Mouse (Mus musculus) adrenal gland (tissue): Measurements from ENCODE around the gene Hmgn1.
"Not testable (repeated sequence)": the region's sequence is repeated elsewhere in the genome, so short reads cannot be mapped to it uniquely, and the experiment has no call there.

Source experiments
- intact Hi-C: fragments of 180-260 bp; cut with DNase I; formaldehyde crosslinking; loops from one replicate; pipeline ENCODE4 v1.15.1; 2025

The Hmgn1 gene

GRCm38 (mm10) chr16:96128466-96128865 is 937 bp upstream of the Hmgn1 start:
- intact Hi-C loops = no loop called here

GRCm38 (mm10) chr16:96127288-96127656 is 257 bp downstream of the Hmgn1 start:
- intact Hi-C loops = no loop called here

DNA sequence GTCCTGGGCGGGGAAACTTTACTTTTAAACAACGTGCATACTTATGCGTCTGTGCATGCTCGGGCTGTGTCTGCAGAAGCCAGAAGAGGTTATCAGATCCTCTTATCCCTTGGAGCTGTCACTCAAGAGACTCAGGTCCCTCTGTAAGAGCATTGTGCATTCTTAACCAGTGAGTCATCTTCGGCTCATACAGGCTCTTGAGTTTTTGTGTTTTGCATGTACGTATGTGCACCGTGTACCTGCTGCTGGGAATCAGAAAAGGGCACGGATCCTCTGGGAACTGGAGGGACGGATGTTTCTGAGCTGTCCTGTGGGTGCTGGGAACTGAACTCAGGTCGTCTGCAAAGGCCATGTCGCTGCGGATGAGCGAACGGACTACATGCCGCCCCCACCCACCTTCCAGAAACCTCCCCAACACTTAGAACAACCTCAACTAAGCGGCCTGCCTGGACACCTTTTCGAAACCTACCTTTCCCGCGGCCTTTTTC is 801 bp downstream of the Hmgn1 start:
- intact Hi-C loops = no loop called here

DNA sequence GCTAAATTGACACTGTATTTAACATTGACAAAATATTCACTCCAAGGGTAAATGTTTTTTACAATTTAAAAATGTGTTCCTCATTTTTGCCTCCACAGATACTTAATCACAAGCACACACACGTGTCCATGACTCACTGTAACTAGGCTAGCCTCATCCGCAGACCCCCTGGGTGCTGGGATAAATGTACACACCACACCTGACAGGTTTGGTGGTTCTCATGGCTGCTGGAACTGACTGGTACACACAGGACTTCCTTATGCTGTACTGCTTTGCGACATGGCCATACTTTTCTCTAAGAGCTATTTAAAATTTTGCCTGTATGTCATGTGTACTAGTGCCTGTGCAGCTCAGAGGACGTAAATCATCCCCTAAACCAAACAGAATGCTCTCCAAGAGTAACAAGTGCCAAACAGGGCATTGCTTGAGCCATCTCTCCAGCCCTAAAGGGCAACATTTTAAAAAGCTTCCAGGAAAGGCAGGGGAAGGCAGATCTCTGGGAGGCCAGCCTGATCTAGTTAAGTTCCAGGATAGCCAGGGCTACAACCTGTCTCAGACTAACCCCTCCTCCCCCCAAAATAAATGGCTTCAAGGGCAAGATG is 7.4 kb downstream of the Hmgn1 start:
- intact Hi-C loops = no loop called here

- intact Hi-C loops = loop anchor here (10.0 kb wide), 1 partner anchor 230 kb away; no protein-coding TSS in a partner anchor
Measured at GRCm38 (mm10) chr16:96114729-96115128, 12.8 kb downstream of the Hmgn1 start.

DNA sequence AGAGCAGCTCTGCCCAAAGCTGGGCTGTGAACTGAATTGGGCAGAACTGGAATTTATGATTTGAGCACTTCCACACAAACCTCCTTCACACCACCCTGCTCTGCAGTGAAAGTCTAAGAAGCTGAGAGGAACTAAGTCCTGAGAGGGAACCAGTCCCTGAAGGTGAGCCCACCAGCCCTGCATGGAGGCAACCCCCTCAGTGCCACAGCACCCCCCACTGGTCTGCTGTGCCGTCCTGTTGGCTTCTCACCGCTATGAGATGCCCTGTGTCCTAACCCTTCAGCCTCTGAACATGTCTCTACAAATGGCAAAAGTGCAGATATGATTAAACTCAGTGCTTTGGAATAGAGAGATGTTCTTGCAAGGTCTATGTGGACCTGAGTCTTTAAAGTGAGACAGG is 14.8 kb downstream of the Hmgn1 start:
- intact Hi-C loops = loop anchor here (10.0 kb wide), 1 partner anchor 232 kb away; no protein-coding TSS in a partner anchor

- intact Hi-C loops = loop anchor here (10.0 kb wide), 1 partner anchor 234 kb away; no protein-coding TSS in a partner anchor
Measured at GRCm38 (mm10) chr16:96110655-96111345, 16.7 kb downstream of the Hmgn1 start.

DNA sequence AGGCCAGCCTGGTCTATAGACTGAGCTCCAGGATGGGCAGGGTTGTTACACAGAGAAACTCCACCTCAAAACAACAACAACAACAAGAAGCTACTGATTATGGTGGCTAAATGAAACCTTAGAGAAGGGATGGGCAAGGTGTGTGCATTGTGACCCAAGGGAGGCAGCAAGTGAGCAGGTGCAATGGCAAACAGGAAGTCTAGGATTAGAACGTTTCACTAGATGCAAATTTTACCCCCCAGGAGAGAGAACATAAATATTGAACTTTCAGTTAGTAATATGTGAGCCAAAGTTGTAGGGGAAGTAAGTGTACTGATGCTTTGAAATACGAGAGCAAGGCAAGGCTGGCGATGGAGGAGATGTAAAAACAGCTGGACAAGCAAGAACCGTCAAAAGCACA is 17.9 kb downstream of the Hmgn1 start:
- intact Hi-C loops = loop anchor here (10.0 kb wide), 1 partner anchor 235 kb away; no protein-coding TSS in a partner anchor

GRCm38 (mm10) chr16:96103036-96103435 is 24.5 kb downstream of the Hmgn1 start:
- intact Hi-C loops = no loop called here

- intact Hi-C loops = not testable (repeated sequence)
Measured at GRCm38 (mm10) chr16:96097811-96098210, 29.7 kb downstream of the Hmgn1 start.

DNA sequence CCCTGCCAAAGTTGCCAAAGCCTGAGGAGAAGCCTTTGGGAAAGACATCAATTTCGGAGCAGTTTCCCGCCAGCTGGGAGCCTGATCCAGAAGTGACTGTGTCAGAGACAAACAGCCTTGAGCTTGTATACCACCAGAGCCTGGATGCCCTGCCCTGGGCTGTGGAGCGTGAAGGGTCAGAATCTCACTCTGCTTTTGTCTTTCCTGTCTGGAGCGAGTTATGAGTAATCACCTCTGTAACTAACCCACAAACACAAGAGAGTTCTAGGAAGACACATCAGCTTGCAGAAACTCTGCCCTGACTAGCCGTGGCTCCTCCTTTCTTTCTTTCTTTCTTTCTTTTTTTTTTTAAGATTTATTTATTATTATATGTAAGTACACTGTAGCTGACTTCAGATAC is 31.6 kb downstream of the Hmgn1 start:
- intact Hi-C loops = no loop called here

- intact Hi-C loops = no loop called here
Measured at GRCm38 (mm10) chr16:96091515-96092504, 35.7 kb downstream of the Hmgn1 start.

DNA sequence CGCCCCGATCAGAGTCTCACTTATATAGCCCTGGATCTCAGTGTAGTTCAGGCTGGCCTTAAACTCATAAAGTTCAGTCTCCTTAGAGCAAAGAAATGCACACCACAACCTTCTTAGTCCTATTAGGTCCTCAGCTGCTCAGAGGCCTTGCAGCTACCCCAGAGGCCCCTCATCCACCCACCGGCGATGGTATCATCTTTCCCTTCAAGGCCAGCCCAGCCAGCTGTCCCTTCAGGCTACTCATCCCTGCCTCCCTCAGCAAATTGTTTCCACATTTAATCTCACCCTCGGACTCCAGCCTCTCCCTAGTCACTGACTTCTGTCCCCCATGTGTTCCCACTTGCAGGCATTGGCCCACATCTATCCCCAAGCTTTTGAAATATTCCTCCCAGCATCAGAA is 39.4 kb downstream of the Hmgn1 start:
- intact Hi-C loops = loop anchor here (10.0 kb wide), 1 partner anchor 57 kb away; the partner anchor contains the start of gene Wrb

DNA sequence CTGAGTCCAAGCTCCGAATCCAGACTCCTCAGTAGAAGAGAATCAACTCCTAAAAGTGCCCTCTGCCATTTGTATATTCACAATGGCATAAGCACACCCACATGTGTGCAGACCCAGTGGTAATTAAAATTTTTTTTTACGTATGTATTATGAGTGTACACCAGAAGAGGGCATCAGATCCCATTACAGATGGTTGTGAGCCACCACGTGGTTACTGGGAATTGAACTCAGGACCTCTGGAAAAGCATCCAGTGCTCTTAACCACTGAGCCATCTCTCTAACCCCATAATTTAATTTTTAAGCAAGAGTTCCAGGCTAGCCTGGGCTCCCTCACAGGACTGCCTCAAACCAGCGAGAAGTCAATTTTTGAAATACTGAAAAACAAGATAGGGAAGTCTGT is 40.1 kb downstream of the Hmgn1 start:
- intact Hi-C loops = loop anchor here (10.0 kb wide), 1 partner anchor 57 kb away; the partner anchor contains the start of gene Wrb

DNA sequence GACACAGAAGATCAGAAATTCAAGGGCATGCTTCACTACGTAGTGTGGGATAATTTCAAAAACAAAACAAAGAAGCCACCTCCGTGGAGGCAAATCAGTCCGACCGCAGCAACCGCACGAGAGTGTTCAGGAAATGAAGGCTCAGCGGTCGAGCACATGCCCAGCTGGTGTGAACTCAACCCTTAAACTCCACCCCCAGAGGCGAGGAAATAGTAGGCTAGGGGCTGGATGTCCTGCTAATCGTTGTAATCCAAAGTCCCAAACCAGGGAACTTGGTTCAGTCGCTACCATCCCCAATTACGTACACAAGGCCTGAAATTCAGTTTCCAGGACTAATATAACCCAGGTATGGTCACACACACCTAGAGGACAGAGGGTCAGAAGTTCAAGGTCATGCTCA is 40.5 kb downstream of the Hmgn1 start:
- intact Hi-C loops = loop anchor here (10.0 kb wide), 1 partner anchor 58 kb away; the partner anchor contains the start of gene Wrb

GRCm38 (mm10) chr16:96085597-96085996 is 41.9 kb downstream of the Hmgn1 start:
- intact Hi-C loops = loop anchor here (10.0 kb wide), 1 partner anchor 59 kb away; the partner anchor contains the start of gene Wrb

DNA sequence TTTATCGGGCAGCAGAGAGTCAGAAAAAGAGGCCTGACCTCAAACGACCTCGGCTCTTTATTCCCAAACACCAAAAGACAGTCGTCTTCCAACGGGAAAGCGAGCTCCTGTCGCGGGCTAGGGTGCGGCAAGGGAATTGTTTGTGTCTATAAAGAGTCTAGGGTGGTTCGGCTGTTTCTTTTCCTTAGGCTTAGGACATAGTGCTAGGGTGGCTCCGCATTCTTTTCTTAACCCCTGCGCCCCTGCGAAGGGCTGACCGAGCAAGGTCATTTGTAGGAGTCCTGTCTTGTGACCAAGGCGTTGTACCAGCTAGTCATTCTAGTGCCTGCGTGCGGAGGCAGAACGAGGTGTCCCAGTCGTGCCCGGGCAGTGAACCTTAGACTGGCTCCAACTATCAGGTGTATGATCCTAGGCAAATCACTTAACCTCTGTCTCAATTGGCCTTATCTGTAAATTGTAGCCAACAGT is 44.3 kb downstream of the Hmgn1 start:
- intact Hi-C loops = loop anchor here (10.0 kb wide), 1 partner anchor 62 kb away; the partner anchor contains the start of gene Wrb

DNA sequence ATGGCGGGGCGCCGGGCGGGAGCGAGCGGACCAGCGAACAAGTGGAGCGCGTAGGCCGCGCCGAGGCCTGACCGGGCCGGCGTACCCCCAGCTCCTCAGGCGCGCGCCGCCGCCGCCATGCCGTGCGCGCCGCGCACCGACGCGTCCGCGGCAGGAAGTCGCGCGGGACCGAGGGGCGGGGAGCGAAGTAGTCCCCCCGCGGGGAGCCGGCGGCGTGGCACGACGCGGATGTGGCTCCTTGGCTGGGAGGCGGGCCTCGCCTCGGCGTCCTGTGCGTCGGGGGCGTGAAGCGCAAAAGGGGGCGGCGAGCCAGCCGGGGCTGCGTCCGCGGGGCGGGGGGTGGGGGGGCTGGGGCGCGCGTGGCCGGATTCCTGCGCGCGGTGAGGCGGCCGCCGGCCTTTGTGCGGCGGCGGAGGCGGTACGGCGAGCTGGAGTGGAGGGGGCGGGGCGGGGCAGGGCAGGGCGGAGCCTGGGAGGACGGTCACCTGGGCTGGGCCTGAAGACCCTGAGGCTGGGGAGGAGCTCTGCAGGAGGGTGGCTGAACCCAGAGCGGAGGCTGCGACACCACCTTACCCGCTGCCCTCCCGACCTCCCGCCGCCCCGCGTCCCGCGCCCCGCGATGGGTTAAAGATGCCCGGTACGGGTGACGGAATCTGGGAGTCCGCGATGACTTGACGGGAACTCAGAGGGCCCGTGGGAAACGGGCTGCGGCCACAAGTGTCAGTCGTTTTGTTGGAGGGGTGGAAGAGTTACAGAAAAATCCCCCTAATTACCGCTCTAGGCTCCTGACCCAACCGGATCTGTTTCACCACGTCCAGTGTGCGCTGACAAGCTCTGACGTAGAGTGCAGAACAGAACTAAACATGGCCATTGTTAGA is 45.0 kb downstream of the Hmgn1 start, which contains the start of gene Brwd1:
TSS of gene Brwd1 (minus strand) at position 226 of the 878 bp plus-strand sequence.
- intact Hi-C loops = loop anchor here (10.0 kb wide), 1 partner anchor 62 kb away; the partner anchor contains the start of gene Wrb

DNA sequence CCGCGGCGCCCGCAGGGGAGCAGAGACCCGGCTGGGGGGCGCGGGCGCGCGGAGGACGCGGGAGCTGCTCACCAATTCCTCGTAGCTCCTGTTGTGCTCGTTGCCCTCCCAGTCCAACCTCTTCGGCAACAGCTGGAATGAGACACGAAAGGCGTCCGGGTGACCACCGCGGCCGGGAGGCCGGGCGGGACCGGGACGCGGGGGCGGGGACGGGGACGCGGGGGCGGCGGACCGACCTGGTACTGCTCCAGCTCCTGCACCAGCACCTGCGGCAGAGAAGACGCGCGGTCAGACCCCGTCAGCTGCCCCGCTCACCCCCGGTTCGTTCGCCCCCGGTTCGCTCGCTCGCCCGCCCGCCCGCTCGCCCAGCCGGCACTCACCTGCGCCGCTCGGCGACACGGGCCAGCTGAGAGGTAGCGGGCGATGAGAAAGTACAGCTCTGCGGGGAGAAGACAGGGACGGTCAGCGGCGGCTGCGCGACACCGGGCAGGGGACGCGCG is 45.7 kb downstream of the Hmgn1 start:
- intact Hi-C loops = loop anchor here (10.0 kb wide), 1 partner anchor 63 kb away; the partner anchor contains the start of gene Wrb
